Mouse (Mus musculus): ENCODE measurements around the gene Olfr329-ps.
"Not testable (repeated sequence)": the region's sequence is repeated elsewhere in the genome, so short reads cannot be mapped to it uniquely, and the experiment has no call there.

Gene Olfr329-ps

DNA sequence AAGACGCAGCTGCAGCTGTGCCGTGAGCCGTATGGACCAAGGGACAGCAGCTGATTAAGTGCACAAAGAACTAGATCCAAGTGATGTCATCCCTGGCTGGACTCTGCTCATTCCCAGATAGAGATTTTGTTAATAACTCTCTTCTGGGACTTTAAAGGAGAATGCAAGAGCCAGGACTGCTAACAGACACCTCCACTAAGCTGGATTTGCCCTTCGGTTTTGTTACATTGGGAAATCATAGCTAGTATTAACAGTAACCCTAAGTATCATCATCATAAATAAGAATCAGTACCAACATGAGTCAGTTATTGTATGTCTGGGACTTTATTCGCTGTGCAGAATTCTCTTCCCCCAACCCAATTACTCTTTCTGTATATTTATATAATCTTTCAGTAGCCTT, at the start of gene Olfr329-ps:
Gene Olfr329-ps, minus strand, starts transcription at position 101 of the 400 bp plus-strand sequence.
- DNase-seq (ENCODE audit: low spot score in 2 of 2) = no peak

DNA sequence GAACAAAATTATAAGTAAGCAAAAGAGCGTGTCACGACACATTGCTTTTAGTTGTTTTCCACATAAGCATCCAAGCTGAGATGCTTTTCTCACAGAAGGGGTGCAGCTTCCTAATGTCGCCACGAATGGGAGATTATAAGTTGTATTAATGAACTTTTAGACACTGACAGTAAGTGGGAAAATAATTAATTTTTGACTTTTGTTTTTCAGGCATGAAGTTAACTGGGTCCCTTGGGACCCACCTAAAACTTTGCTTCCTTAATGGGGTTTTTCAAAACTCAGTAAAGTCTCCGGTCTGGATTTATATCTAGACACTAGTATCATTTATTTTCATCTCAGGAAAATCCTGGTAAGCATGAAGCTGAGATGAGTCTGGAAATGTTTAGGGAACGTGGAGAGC, 48.6 kb upstream of the Olfr329-ps start, which contains the start of gene Olfr324:
Gene Olfr324, plus strand, starts transcription at position 301 of the 400 bp plus-strand sequence.
- no peak for DNase-seq (ENCODE audit: low spot score in 2 of 2)

DNA sequence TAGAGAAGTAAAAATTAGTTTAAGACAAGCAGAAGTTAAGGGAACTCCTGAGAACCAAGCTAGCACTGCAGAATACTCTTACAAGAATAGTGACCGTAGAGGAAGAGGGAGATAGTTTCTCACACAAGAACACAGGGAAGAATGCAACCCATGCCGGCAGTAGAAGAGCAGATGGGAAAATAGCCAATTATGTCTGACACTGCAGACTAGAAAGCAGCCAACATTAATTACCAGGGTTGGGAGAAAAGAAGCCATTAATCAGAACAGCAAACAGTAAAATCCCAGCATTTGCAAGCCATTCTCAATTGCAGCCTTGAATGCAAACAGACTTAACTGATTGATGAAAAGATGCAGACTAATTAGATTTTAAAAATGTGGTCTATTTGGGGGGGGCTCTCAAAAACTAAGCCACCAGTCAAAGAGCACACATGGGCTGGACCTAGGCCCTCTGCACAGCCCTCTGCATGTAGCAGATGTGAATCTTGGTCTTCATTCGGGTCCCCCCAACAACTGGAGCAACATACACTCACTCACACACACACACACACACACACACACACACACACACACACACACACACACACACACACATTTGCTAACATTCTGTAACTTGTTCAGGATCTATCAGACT, 42.5 kb upstream of the Olfr329-ps start:
- DNase-seq (ENCODE audit: low spot score in 2 of 2) = no peak

DNA sequence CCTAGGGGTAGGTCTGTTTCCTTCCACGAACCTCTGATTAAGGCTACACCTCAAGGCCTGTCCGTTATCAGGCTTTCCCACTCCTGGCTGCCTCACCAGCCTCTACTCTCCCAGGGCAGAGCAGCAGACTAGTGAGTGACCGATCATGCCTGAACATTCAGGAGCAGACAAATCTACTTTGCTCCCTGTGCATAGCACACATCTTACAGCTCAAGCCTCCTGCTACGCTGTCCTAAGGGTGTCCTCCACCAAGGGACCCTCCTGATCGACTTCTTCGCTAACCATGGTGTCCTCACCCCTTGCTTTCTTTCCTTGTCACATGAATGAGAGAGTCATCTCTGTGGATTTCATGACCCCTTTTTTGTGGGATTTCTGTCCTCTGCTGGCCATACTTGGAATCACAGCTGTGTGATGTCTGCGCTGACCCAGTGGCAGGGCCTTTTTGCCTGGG, 41.7 kb upstream of the Olfr329-ps start:
- DNase-seq (ENCODE audit: low spot score in 2 of 2) = peak in 1 of 2 experiments; percentile 56

- DNase-seq (ENCODE audit: low spot score in 2 of 2) = no peak
Measured at GRCm38 (mm10) chr11:58578636-58579035, 32.4 kb upstream of the Olfr329-ps start.

- DNase-seq (ENCODE audit: low spot score in 2 of 2) = no peak
Measured at GRCm38 (mm10) chr11:58577430-58577829, 31.2 kb upstream of the Olfr329-ps start, which contains the start of gene Olfr325. Gene Olfr325, plus strand, starts transcription at chr11:58577730.

DNA sequence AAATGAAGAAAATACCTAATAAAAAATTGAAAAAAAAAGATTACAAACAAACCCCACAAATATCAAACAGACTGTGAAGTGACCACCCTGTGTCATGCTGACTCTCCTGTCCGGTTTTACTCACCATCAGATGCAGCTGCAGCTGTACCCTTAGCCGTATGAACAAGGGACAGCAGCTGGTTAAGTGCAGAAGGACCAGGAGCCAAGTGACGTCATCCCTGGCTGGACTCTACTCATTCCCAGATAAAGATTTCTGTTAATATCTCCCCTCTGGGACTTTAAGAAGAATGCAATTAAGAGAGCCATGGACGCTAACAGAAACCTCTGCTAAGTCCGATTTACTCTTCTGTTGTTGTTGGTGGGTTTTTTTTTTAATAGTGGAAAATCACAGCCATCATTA, 24.2 kb upstream of the Olfr329-ps start, which contains the start of gene Olfr224:
Gene Olfr224, minus strand, starts transcription at position 149 of the 400 bp plus-strand sequence.
- DNase-seq (ENCODE audit: low spot score in 2 of 2) = no peak

DNA sequence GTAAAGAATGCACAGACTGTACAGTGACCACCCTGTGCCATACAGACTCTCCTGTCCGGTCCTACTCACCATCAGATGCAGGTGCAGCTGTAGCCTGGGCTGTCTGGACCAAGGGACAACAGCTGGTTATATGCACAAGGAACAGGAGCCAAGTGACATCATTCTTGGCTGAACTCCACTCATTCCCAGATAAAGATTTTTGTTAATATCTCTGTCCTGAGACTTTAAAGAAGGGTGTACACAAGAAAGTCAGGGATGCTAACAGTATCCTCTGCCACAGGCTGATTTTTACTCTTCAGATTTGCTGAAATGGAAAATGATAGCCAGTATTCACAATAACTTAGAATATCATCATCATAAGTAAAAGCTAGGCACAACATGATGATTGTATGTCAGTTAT, 9.3 kb upstream of the Olfr329-ps start, which contains the start of gene Olfr328:
Gene Olfr328, minus strand, starts transcription at position 101 of the 400 bp plus-strand sequence.
- no peak for DNase-seq (ENCODE audit: low spot score in 2 of 2)

DNA sequence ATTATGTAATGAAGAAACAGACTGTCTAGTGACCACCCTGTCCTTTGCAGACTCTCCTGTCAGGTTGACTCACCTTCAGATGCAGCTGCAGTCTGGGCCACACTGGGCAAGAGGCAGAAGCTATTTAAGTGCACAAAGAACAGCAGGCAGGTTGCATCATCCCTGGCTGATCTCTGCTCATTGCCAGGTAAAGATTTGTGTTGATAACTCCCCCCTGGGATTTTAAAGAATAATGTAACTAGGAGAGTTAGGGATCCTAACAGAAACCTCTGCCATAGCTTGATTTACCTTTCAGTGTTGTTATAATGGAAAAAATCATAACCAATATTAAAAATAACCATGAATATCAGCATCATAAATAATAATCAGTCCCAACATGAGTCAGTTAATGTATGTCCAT, 11.5 kb downstream of the Olfr329-ps start, which contains the start of gene Olfr330:
Gene Olfr330, minus strand, starts transcription at position 101 of the 400 bp plus-strand sequence.
- not testable (repeated sequence) for DNase-seq (ENCODE audit: low spot score in 2 of 2)

DNA sequence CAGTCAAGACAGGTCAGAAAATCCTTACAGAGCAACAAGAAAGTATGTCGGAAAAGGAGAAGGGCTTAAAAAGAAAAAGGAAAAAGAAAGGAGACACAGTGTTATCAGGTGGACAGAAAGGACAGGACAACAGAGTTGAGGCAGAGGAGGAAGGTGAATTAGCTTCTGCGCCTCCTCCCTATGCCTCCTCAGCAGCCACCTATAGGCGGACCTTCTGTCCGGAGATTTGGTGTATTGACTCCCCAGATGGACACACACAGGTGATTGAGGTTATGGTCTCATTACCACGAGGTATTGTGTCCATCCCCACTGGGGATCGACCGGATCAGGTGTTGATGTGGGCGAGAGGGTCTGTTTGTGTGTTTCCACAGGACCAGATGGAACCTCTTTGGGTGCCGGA, 26.5 kb downstream of the Olfr329-ps start:
- peak; percentile 25 to 38 for DNase-seq (ENCODE audit: low spot score in 2 of 2)

GRCm38 (mm10) chr11:58518916-58519315, 27.3 kb downstream of the Olfr329-ps start:
- peak; percentile 80 to 98 for DNase-seq (ENCODE audit: low spot score in 2 of 2)

- DNase-seq (ENCODE audit: low spot score in 2 of 2) = not testable (repeated sequence)
Measured at GRCm38 (mm10) chr11:58509058-58509457, 37.2 kb downstream of the Olfr329-ps start.

DNA sequence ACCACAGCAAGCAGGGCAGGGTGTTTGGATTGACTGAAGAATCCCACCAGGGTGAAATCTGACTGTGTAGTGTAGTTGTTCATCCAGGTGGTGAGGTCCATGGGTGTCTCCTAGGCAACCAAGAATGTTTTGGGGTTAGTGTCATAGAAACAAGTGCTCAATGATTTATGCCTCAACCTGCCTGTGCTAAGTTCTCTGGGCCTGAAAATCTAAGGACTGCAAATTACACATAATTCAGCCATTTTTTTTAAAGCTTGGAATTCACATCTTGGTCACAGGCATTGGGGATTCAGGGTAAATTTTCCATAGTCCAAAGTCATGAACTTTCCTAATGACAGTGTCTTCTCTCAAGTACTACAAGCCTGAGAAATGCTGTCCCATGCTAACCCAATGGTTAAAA, 43.8 kb downstream of the Olfr329-ps start, which contains the start of gene Olfr331:
Gene Olfr331, minus strand, starts transcription at position 101 of the 400 bp plus-strand sequence.
- not testable (repeated sequence) for DNase-seq (ENCODE audit: low spot score in 2 of 2)

DNA sequence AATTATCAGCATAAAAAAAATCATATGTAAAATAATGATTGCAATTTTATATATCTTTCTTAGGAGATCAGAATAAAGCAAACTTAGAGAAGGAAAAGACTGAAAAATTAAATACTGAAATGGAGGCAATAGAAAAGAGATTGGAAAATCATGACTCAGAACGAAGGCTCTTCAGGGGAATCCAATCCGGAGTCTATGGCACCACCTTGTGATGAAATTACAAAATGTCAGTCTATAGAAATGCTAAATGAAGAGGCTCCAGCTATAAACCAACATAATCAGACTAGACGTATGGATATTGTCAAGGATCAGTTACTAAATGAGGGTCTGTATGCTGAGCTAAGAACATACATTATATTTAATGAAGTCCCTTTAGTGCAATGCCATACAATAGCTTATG, 46.9 kb downstream of the Olfr329-ps start:
- DNase-seq (ENCODE audit: low spot score in 2 of 2) = no peak

- no peak for DNase-seq (ENCODE audit: low spot score in 2 of 2)
Measured at GRCm38 (mm10) chr11:58498761-58499160, 47.5 kb downstream of the Olfr329-ps start.

DNA sequence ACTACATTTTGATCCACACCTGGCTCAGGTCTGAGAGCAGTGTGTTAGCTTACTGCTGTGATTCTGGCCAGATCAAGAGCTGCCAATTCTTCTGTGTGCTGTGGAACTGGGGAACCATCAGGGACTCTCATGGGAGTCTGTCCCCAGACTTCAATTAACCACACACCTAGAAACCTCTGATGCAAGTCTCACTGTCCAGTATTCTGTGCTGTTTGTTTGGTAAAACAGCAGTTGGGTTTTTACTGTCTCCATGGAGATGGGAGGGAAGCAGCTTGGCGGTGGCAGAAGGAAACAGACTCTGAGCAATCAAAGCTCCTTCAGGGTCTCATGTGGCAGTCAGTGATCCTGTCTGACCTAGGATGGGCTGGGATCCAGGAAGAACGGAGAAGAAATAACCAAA, 53.8 kb downstream of the Olfr329-ps start, which contains the start of gene Olfr332:
Gene Olfr332, minus strand, starts transcription at position 101 of the 400 bp plus-strand sequence.
- DNase-seq (ENCODE audit: low spot score in 2 of 2) = no peak

Data from cerebellum, postnatal 4 days (tissue).